Comparison of ENCODE assay signal across 16 mouse cellular contexts in genomic region chr9:124251438-124251837, GRCm38 (mm10).
A peak's percentile ranks its signal among the peaks of the same experiment; 100 is the strongest.
DNase-seq lines count a peak whose midpoint lies in the region; ATAC-seq and TF ChIP-seq lines count a peak whose summit lies in the region.
"Had no signal": no experiment of that assay in that cellular context is flagged by ENCODE, and none has a peak within 500 bp of the region (broad histone marks: within the 10 kb centered on the region; RNA-seq: fewer than 3 reads in every experiment).

No protein-coding gene starts in this region.

- DNase-seq in embryo, embryonic 10 days (ENCODE audit: low spot score), result peak; percentile 64
- no peak for DNase-seq in embryo, embryonic 9.5 days (ENCODE audit: extremely low spot score)
- no peak for DNase-seq in left cerebral cortex, adult 2 months (ENCODE audit: extremely low spot score in 1 of 2, low spot score in 2 of 2)
- no peak for DNase-seq in left cerebral cortex, adult 18-20 months (ENCODE audit: low spot score in 2 of 2)
- peak; percentile 19 for DNase-seq in ES-CJ7 (ENCODE audit: low read depth, low spot score)
- DNase-seq in cerebellum, adult 18-20 months, result no peak
- DNase-seq: adrenal gland, postnatal 10 days; cerebellum, adult 2 months; heart, postnatal 14 days; lung, postnatal 14 days; thymus, adult 2 months had no signal

- peak; percentile 43 for TF ChIP-seq CTCF in left cerebral cortex, adult 2 months (IDR thresholded peaks at IDR 0.05)

- no peak overlapping the region for H3K27ac ChIP-seq in left cerebral cortex, adult 2 months
- H3K27ac ChIP-seq: embryonic facial prominence, embryonic 13.5 days; kidney, embryonic 15.5 days; limb, embryonic 13.5 days had no signal

- H3K4me3 ChIP-seq in left cerebral cortex, adult 2 months, result no peak overlapping the region
- H3K4me3 ChIP-seq: embryonic facial prominence, embryonic 13.5 days; kidney, embryonic 15.5 days; limb, embryonic 13.5 days had no signal

- intact Hi-C loops in left cerebral cortex, adult 2 months (cut with DNase I), result no loop called here

- peak; percentile 68 for ATAC-seq in megakaryocyte, adult 5-6 weeks (ENCODE audit: poor library complexity, severe bottlenecking)
- ATAC-seq in cerebellum, adult (ENCODE audit: insufficient number of reproducible peaks, low FRiP score, low TSS enrichment), result no peak

Comparison
In these comparisons a context has a peak if more than half of its experiments do, and no peak if none do; other contexts are left out.
1. DNase-seq: peak in embryo, embryonic 10 days (single experiment) and ES-CJ7 (single experiment); none in embryo, embryonic 9.5 days (single experiment), left cerebral cortex, adult 2 months (0 of 2), left cerebral cortex, adult 18-20 months (0 of 2) and cerebellum, adult 18-20 months (0 of 2).